Mouse (Mus musculus): ENCODE results near the gene Gm3417. TPM values are rescaled to one million over a fixed set of nuclear protein-coding genes. Genes with fewer than 3 reads are reported as not detected.

The Gm3417 gene
- total RNA-seq, 2 experiments from 2014 or later, result 0.80 TPM; not detected in 1

Other genes with a start within 250 kb of the Gm3417 start
- not detected in 2 replicates for gene Wdr27, start 35.6 kb downstream of the Gm3417 start, total RNA-seq (2015)
- gene Wdr27, start 35.6 kb downstream of the Gm3417 start, total RNA-seq (2017), result not detected in 2 replicates
- gene 1600012H06Rik, start 35.6 kb downstream of the Gm3417 start, total RNA-seq (2015), result 27.7 and 30.1 TPM in 2 replicates
- gene 1600012H06Rik, start 35.6 kb downstream of the Gm3417 start, total RNA-seq (2017), result 19.7 and 22.4 TPM in 2 replicates
- 159 and 162 TPM in 2 replicates for gene Phf10, start 17.5 kb downstream of the Gm3417 start, total RNA-seq (2015)
- 52.1 and 54.2 TPM in 2 replicates for gene Phf10, start 17.5 kb downstream of the Gm3417 start, total RNA-seq (2017)
- 5.9 and 6.3 TPM in 2 replicates for gene 9030025P20Rik, start 322 bp downstream of the Gm3417 start, total RNA-seq (2015)
- 8.2 and 9.6 TPM in 2 replicates for gene 9030025P20Rik, start 322 bp downstream of the Gm3417 start, total RNA-seq (2017)
- gene Gm3435, start 31.4 kb upstream of the Gm3417 start, total RNA-seq (2015), result 5.8 and 6.1 TPM in 2 replicates
- gene Gm3435, start 31.4 kb upstream of the Gm3417 start, total RNA-seq (2017), result 4.1 and 4.2 TPM in 2 replicates
- gene Ermard, start 62.4 kb upstream of the Gm3417 start, total RNA-seq (2015), result 82.8 and 84.3 TPM in 2 replicates
- gene Ermard, start 62.4 kb upstream of the Gm3417 start, total RNA-seq (2017), result 45.1 and 59.1 TPM in 2 replicates
- 0.39 and 4.2 TPM in 2 replicates for gene Tcte3, start 62.7 kb upstream of the Gm3417 start, total RNA-seq (2015)
- gene Tcte3, start 62.7 kb upstream of the Gm3417 start, total RNA-seq (2017), result 0.81 TPM in 1 of 2 replicates, not detected in the other
- 5.4 and 5.7 TPM in 2 replicates for gene Gm3448, start 62.7 kb upstream of the Gm3417 start, total RNA-seq (2015)
- gene Gm3448, start 62.7 kb upstream of the Gm3417 start, total RNA-seq (2017), result 7.0 and 8.3 TPM in 2 replicates